Mouse (Mus musculus) olfactory bulb, adult 2 months (tissue): ENCODE measurements around the gene Myf5. TPM values are rescaled to one million over a fixed set of nuclear protein-coding genes. Genes with fewer than 3 reads are reported as not detected.

Experiments
- H3K27ac ChIP-seq: fragments of 200-500 bp; 2 replicates; pipeline ENCODE4 v1.5.1; 2012; ENCODE audit warnings: low read depth, low read length; ENCODE audit not compliant: insufficient read depth
- H3K4me1 ChIP-seq: fragments of 200-500 bp; 2 replicates; pipeline ENCODE4 v1.6.1; 2012; ENCODE audit warnings: low read length; ENCODE audit not compliant: control insufficient read depth, insufficient read depth
- H3K4me3 ChIP-seq: fragments of 200-500 bp; 2 replicates; pipeline ENCODE4 v1.5.1; 2012; ENCODE audit warnings: mild to moderate bottlenecking, low read depth, low read length, moderate library complexity; ENCODE audit not compliant: insufficient read depth
- CTCF ChIP-seq: fragments of 200-500 bp; IDR thresholded peaks from 2 replicates; pipeline ENCODE4 v1.5.1; 2012; ENCODE audit warnings: low read depth, mild to moderate bottlenecking, low read length, moderate library complexity; ENCODE audit not compliant: insufficient read depth
- POLR2A ChIP-seq: fragments of 200-500 bp; IDR thresholded peaks from 2 replicates; pipeline ENCODE4 v1.6.1; 2012; ENCODE audit warnings: mild to moderate bottlenecking, low read depth, low read length, moderate library complexity; ENCODE audit not compliant: insufficient read depth
- WGBS: fragments of 180-500 bp; shearing (Covaris S2); methylation state at CpG from one replicate; pipeline ENCODE4 v1.1.7; 2018; 5-methylcytosine and 5-hydroxymethylcytosine counted together
- polyA plus RNA-seq: library from polyadenylated mRNA; stranded (reverse); fragments of >200 nt; gene quantifications from 2 replicates; pipeline ENCODE4 v1.2.4, GENCODE M21; 2012; ENCODE audit warnings: low replicate concordance; ENCODE audit not compliant: missing spikeins, insufficient read depth, insufficient read length

The Myf5 gene
- polyA plus RNA-seq, 1 experiment: not detected

DNA sequence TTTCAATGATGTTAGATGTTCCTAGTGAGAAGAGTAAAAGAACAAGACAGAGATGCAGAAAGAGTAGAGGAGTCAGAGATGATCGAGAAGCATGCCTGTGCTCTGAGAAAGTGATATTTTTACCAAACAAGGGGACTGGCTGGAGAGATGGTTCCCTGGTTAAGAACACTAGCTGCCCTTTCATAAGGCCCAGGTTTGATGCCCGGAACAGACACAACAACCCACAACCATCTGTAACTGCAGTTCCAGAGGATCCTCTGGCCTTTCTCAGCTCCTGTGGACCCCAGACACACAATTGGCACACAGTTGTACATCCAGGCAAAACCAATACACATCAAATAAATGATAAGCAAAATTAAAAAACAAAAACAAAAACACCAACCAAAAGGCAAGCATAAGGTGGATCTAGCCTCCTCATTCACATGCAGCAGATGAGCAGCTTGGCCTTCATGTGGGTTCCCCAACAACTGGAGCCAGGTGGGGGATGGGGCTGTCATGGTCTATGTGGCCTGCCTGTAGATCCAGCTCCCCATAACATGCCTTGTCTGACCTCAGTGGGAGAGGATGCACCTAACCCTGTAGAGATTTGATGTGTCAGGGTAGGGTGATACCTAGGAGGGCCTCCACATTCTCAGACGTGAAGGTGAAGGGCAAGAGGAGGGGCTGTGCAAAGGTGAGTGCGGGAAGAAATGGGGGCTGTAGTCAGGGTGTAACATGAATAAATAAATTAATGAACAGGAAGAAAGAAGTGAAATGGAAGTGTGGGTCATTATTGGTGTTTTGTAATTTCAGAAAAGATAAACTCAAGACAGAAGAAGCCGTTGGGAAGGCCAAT is 36.2 kb downstream of the Myf5 start:
- TF ChIP-seq POLR2A (no peak), CTCF (no peak)
- no peak overlapping the region for H3K4me3 ChIP-seq
- no peaks in the 10 kb centered on the region for H3K4me1 ChIP-seq
- H3K27ac ChIP-seq: no peak overlapping the region
- 94% methylated on average over 5 of the region's 5 CpGs for WGBS

DNA sequence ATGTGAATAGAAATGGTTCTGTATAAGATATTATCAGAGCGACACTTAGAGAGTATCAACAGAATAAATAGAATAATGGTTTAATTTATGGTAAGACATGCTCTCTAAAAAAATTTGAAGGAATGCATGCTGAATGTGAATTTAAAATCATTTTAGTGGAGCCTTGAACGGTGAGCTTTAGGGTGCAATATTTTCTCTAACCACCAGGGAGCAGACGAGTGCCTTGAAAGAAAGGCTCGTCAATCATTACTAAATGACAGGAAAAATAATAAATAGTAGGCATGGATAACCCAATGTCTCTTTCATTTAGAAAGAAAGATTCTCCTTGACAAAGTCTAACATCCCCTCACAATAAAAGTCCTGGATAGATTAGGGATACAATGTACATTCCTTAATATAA is 43.2 kb downstream of the Myf5 start:
- no peak overlapping the region for H3K4me3 ChIP-seq
- WGBS: 18% methylated on average over 4 of the region's 4 CpGs
- TF ChIP-seq POLR2A (no peak), CTCF (no peak)
- H3K4me1 ChIP-seq: no peaks in the 10 kb centered on the region
- H3K27ac ChIP-seq: no peak overlapping the region

DNA sequence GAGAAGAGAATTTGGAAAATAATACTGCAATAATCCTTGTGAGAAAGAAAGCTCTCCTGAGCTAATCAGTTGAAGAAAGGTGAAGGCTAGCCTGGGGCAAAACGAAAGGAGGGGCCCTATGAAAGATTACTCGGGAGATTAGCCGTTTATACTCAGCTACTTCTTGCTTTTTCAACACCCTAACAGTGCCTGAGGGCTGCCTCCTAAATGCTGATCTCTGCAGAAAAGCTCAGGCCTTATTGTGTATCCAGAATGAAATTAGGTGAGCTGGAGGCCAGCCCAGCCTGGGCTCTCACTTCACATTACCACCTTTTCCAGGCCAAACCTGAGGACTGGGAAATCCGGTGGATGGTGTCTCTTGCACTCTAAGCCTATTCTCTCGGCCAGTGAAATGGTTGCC is 49.0 kb downstream of the Myf5 start:
- H3K27ac ChIP-seq: no peak overlapping the region
- TF ChIP-seq POLR2A: no peak
- no peak for TF ChIP-seq CTCF
- WGBS: 57% methylated on average over 5 of the region's 5 CpGs
- H3K4me1 ChIP-seq: no peaks in the 10 kb centered on the region
- no peak overlapping the region for H3K4me3 ChIP-seq

Other genes starting within 250 kb of the Myf5 start
- not detected in 2 replicates for gene Lin7a, start 214.4 kb downstream of the Myf5 start, polyA plus RNA-seq
- not detected in 2 replicates for gene Myf6, start 8.6 kb upstream of the Myf5 start, polyA plus RNA-seq
- gene Ptprq, start 233.9 kb upstream of the Myf5 start, polyA plus RNA-seq: not detected in 2 replicates